Mouse (Mus musculus) liver, adult 2 months (tissue): ENCODE data around the gene Cdx2.

Experiments
- CTCF ChIP-seq: fragments of 200-500 bp; IDR thresholded peaks from 2 replicates; pipeline ENCODE4 v1.5.1; 2011; ENCODE audit warnings: low read depth, low read length, control low read depth
- POLR2A ChIP-seq: fragments of 200-500 bp; IDR thresholded peaks from 2 replicates; pipeline ENCODE4 v1.6.1; 2011; ENCODE audit warnings: low read length, control low read depth; ENCODE audit not compliant: insufficient read depth; ENCODE audit errors: extremely low read depth

DNA sequence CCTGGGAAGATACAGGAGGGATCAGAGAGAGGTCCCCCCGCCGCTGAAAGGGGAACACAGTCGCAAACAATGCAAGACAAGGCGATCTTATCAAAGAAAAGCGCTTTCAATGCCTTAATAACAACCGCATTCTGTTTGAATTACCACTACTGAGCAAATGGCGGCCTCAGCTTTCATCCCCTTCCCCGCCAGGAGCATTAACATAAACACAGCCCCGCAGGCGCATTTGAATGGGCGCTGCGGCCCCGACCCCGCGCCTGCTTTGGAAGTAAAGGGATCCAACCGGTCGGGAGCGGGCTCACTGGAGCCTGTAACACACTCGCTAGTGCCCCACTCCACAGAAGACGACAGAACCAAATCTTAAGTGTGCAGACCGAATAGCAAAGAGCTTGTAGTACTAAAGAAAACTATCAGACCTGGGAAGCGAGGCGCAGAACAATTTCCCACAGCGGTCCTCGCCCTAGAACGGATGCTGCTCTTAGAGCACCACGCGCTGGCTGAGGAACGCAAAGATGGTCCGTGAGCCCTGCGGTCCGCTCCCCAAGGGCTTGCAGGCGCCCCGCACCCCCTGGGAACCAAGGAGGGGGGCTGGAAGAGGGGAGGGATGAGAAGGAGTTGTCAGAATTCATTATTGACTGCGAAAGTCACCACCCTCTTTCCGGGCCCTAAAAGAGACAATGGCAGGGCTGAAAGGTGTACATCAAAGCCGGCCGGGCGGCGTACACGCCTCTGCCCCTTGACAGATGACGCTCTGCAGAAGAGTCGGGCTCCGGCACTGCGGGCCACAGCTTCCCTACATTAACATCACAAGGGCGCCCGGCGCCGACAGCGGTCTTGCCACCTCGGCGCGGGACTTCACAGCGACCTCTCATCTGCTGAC lies 2.6 kb downstream of the Cdx2 start:
- TF ChIP-seq POLR2A (no peak), CTCF (no peak)
